Mouse (Mus musculus) cerebellum, adult 2 months (tissue): ENCODE results near the gene Wwc2.

Experiments used
- CTCF ChIP-seq: fragments of 200-500 bp; IDR thresholded peaks from 2 replicates; pipeline ENCODE4 v1.5.1; 2011; ENCODE audit warnings: low read depth, mild to moderate bottlenecking, control low read depth, low read length, moderate library complexity, borderline replicate concordance; ENCODE audit not compliant: insufficient read depth
- POLR2A ChIP-seq: fragments of 200-500 bp; IDR thresholded peaks from 2 replicates; pipeline ENCODE4 v1.6.1; 2011; ENCODE audit warnings: low read length, control low read depth, borderline replicate concordance; ENCODE audit not compliant: insufficient read depth

- TF ChIP-seq CTCF (no peak), POLR2A (no peak)
Measured at GRCm38 (mm10) chr8:47843651-47844050, 147.1 kb downstream of the Wwc2 start.
